Mouse (Mus musculus) kidney, postnatal 25 days (tissue): ENCODE results near the gene Card19.

Source experiments
- DNase-seq, 2 experiments: peaks; one replicate each; pipeline ENCODE4 v3.0.0; 2021; ENCODE audit warnings: mixed read lengths in 2 of 2

The Card19 gene

DNA sequence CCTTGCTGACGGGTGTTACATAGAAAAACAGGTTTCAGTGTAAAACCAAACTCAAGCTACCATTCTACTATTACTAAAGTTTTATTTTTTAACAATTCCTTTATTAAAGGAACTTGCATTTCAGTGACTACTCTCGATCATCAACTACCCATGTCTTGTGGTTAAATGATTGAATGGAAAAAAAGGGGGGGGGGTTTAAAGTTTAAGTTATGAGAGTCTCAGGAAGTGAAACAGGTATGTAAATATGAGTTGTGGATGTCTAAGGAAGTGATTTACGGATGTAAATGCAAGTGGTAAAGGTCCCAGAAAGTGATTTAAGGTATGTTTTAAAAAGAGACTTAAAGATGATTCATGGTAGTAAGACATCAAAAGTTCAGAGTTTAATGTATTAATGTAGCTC lies 9.3 kb upstream of the Card19 start:
- DNase-seq = no peak

DNA sequence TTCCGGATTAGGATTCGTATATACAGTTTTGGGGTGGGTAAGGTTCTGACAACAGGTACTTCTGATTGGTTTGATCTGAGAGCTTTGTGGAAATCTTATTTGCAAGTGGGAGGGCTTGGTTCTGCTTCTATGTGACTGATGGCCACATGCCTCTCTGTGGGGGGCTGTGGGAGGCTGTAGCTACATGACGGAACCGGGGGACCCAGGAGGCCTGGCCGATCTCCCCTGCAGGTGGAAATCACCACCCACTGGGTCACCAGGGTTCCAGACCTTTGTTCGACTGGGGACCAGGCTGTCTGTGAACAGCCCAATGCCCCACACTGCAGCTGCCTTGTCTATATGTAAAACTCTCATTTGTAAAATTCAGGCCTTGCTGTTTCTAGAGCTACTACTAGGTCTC lies 8.9 kb upstream of the Card19 start:
- DNase-seq = no peak

DNA sequence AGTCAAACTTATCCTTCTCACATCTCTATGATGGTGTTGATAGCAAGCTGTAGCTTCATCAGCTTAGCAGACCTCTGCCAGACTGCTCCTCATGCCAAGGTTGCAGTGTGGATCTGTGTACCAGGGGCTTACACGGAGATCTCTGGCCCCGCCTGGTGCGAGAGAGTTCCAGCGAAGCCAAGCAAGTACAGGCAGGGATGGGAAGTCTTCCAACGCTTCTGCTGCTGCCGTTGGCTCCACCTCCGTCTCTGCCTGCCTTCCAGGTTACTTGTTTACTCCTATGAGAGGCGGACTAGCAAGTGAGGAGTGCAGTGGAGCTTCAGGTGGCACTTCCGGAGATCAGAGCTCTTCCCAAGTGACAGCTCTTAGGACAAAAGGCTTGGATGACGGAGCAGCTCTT lies 8.5 kb upstream of the Card19 start:
- DNase-seq = peak; percentile 73 to 84

DNA sequence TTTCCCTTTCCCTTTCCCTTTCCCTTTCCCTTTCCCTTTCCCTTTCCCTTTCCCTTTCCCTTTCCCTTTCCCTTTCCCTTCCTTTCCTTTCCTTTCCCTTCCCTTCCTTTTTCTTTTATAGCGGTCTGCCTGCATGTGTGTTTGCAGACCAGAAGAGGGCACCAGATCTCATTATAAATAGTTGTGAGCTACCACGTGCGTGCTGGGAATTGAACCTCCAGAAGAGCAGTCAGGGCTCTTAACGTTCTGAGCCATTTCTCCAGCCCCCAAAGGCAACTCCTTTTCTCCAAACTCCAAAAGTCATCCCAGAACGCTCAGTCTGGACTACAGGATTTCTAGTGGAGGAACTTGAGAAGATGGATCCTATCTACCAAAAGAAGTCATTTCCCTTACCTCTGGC lies 5.1 kb upstream of the Card19 start:
- DNase-seq = no peak

DNA sequence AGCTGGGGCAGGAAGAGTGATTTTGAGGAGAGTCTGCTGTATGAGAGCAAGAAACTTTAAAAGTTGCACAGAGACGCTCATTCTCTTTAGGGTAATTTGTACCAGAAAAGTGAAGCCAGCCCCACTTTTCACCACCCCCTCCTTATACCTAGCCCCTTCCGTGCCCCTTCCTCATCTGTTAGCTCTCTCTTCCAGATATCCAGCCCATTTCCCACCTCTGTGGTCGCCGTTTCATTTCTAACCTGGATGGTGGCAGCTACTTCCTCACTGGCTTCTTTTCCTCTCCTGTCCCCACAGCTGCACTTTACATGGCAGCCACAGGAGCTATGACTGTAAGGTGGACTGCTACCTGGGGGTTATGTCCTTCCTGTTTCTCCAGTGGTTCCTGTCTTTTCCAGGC lies 3.5 kb upstream of the Card19 start:
- no peak for DNase-seq

DNA sequence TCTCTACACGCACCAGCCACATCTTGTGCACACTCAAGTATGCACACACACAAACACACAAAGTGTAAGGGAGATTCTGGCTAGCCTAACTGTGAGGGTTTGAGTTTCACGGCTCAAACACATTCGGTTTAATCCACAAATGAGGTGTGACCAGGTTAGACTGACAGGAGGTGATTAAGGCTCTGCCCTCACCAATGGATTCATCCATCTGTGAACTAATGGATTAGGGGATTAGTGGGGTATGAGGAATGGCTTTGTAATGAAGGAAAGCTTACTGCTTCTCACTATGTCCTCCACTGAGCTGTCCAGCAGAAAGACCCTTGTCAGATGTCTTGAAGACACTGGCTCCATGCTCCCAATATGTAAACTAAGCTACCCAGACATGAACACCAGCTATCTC lies 2.8 kb upstream of the Card19 start:
- no peak for DNase-seq

DNA sequence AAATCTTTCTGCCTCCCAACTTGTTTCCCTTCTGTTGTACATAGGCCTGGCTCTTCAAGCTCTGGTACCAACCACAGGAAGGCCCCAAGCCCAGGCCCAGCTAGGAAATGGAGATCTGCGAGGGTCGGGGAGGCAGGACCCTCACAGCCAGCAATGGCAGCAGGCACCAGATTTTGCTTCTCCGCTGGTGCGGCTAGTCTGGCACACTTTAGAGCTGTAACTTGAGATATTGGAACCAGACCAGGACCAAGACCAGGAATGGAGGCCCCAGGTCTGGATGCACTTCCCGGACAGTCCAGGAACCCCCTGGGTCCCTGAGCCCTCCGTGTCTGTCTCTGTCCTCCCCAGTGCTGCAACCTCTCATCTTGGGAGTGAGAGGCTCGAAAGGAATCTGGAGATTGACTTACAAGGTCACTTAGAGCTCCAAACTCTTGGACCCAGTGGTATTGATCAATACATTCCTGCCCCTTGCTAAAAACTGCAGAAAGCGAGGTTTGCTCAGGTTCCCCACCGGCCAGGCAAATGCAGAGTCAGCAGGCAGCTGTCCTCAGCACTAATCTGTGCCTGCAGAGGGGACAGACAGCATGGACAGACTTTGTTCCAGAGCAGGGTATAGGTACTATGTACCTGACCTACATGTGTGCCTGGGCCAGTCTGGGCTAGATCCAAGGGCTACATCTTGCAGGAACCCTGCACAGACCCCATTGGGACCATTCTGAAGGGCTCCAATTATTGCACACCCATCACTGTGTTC lies 1.1 kb upstream of the Card19 start:
- no peak for DNase-seq

DNA sequence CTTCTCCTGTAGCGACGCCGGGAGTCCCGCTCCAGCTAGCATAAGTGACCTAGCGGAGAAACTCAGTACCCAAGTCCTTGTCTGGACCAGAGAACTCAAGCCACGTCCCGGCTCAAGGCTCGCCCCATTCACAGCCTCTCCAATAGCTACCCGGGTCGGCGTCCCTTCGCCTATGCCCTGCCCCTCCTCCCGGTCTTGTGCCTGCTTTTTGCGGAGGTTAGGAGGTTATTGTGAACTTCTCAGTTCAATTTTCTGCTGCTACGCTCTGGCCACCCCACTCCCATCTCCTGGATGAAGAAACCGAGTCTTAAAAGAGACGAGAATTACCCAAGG lies 349 bp upstream of the Card19 start:
- no peak for DNase-seq

DNA sequence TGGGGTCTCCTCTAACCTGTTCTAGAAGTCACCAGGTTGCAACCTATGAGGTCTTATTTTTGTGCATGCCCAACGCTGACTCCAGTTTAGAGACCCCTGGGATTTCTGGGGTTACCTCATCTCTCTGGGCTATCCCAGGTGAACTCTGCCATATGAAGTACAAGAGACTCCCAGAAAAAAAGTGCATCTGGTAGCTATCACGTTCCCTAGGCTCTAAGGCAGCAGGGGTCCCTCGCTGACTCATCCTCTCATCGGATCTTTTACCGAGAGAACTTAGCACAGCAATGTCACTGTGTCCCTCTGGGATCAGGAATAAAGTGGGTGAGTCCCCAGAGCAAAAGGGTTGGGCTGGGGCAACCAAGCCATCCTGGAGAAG lies 721 bp downstream of the Card19 start:
- DNase-seq = no peak

DNA sequence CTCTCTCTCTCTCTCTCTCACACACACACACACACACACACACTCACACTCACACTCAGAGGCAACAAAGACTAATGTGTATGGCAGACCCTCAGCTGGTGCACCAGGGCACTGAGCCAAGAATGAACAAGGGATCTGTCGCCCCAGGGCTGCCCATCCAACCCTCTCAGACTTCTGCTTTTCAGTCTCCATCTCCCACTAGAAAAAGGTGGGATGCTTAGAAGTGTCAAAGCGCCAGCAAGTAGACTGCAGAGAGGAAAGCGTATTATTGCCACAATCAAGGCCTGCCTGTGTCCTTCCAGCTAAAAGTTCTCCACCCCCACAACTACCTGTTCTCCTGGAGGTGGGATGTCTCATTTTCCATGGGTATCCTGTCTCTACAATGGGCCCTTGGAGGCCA lies 1.4 kb downstream of the Card19 start:
- DNase-seq = no peak

DNA sequence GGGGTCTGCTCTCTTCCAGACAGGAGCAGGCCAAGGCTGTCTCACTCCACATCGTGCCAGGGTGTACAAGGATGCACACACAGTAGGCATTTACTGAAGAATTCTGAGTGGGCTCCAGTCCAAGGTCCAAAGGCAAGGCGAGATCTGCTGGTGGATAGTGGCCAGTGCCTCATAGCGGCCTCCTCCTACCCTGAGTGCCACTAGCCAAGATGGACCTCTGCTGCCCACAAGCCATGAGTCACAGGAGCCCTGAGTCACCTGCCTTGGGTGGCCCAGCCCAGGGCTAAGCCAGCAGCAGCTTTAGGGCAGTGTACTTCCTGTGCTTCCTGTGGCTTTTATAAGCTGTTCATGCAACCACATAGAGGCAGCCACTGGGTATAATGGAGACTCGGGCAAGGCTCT lies 2.3 kb downstream of the Card19 start:
- DNase-seq = peak; percentile 48 to 72

DNA sequence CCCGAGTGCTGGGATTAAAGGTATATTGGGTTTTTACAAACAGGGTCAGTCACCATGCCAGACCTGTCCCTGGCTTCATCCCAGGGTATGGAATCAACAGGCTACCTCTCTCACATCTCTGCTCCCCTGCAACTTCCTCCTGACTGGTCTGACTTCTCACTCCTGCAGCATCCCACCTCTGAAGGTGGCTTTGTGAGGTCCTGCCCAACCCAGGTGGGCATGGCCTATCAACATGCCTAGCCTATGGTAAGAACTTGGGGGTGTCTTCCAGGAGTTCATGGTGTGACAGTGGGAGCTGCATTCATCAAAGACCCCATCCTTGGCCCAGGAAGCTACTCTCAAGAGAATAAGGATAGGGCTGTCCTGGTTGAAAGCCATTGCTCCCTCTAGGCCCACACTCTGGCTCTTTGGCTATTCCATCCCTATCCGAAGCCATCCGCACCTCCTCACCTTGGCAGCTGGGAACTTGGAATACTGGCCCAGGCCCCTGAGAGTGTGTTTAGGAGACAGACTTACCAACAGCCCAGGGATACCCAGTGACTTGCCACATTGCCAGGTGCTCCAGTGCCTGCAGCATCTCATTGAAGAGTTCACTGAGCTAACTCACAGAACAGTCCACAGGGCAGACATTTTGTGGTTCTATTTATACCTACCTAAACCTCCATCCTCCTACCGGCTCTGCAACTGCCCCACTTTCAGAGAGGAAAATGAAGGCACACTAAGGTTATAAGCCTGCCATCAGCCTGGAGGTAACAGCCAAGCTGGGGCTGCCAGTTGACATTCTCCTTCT lies 2.9 kb downstream of the Card19 start:
- DNase-seq = no peak

DNA sequence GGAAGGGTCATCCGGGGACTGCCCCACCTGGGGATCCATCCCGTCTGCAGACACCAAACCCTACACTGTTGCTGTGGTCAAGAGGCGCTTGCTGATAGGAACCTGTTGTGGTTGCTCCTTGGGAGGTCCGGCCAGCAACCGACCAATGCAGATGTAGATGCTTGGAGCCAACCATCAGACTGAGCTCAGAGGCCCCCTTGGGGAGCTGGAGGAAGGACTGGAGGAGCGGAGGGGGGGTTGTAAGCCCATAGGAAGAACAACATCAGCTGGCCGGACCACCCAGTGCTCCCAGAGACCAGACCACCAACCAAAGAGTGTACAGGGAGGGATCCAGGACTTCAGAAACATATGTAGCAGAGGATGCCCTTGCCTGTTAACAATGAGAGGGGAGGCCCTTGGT lies 6.5 kb downstream of the Card19 start:
- no peak for DNase-seq

DNA sequence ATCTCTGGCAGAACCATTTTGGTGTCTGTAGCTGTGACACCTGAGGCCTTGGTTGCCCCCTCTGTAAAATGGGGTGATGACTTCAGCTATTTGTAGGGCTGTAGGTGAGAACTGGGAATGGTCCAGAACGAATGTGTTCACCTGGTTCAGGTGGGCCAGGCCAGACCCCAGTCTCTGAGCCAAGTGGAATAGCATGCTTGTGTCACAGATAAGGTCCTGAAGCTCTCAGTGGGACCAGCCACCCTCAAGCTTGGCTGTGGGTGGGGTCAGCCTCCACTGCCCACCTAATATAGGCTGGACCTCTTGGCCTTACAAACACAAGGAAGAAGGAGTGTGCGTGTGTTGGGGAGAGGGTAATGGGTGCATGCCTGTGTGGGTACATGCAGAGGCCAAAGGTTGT lies 9.5 kb downstream of the Card19 start:
- DNase-seq = no peak

DNA sequence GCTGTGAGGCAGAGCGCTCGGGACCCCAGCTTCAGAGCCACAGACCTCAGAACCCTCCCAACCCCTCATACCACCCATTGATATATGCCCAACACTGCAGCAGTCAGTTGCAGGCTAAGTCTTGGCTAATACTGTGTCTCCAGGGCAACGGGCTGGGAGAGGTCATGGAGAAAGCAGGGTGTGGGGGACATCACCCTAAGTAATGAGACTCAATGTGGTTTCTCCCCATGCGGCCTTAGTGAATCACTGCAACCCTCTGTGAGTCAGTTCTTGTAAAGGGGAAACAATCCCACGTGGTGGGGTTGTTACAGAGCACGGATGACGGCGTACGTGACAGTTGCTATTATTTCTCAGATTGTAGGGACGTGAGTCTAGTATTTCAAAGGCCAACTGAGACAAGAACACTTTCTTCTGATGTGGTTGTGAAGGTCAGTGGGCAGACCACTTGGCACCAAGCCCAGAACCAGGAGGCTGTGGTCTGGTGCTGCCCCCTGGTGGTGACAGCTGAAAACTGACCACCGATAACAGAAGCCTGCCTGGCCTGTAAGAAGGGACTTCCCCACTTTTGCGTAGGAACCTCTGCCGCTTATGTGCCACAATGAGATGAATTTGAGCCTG lies 10.3 kb downstream of the Card19 start:
- peak; percentile 84 to 90 for DNase-seq

DNA sequence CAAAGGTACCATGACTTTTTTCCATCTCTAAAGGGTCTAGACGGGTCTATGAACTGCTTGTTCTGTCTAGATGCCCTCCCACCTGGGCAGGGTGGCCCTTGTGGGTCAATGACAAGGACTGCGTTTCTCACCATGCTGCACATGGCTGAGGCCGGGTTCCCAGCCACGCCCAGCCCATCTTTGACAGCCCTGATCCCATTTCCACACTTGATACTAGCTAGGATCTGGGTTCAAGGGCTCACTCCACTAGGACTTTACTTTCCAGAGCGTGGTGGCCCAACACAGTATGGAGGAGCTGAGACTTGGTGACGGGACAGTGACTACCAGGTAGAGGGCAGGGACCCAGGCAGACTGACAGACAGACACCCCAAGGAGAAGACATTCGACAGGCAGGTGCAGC lies 13.3 kb downstream of the Card19 start:
- DNase-seq = no peak

DNA sequence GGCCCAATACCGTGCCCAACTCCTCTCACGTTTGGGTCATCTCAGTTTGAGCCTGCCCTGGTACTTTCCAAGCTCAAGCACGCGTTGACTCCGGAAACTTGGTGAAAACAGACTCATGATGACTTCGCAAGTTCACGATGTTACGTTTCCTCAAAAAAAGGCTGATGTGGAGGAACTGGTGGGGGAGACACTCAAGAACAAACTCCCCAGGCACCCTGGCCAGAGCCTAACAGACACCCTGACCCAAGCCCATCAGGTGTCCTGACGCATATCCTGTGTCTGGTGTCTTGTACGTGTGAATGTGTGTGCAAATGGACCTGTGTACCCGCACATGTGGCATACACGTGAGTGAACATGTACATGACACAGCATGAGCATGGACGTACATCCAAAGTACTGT lies 15.1 kb downstream of the Card19 start:
- no peak for DNase-seq

DNA sequence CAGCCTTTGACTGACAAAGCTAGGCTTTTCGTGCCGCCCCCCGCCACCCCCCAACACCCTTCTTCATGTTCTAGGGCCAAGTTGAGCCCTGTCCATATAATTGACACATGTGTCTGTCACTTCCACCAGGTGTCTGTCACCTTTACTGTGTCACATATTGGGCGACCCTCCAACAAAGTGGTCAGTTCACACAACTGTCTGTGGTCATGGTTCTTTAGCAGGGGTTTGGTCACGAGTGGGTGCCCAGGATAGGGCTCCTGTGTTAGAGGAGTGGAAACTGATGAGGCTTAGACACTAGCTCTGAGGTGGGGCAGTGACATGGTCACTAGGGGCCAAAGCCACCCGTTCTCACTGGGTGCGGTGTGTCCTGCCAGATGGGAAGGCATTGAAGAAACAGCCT lies 15.9 kb downstream of the Card19 start:
- no peak for DNase-seq

DNA sequence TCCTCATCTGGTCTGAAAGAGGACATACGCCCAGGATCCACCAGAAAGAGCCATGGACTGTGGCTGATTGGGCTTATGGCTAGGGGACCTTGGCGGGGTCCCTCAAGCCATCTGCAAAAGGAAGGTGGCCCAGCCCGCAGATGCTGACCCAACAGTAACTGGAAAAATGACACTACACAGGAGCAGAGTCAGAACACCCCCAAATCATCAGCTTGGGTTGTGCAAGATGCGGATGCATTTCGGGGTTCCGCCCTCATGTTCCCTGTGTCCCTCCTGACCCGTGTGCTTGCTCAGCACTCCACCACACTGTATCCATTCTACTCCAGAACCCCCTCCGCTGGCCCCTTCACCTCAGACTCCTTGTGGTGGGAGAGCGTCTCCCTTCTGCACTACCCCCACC lies 17.1 kb downstream of the Card19 start:
- DNase-seq = no peak

DNA sequence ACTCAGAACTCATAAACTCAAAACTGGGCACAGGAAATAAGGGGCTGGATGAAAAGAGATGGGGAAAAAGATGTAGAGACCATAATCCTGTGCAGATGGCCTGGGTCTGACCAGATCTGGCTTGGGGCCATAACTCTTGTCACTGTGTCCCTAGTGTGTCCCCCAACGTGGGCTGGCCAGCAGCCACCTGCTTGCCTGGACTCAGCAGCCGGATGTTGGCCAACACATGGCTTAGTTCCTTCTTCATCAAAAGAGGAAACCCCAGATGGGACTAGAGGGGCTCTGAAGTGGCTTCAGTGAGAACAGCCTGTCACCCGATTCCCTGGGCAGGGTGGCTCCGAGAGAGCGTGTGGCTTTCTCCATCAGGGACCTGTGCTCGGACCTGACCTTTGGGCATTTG lies 19.1 kb downstream of the Card19 start:
- DNase-seq = peak in 1 of 2 experiments; percentile 26

DNA sequence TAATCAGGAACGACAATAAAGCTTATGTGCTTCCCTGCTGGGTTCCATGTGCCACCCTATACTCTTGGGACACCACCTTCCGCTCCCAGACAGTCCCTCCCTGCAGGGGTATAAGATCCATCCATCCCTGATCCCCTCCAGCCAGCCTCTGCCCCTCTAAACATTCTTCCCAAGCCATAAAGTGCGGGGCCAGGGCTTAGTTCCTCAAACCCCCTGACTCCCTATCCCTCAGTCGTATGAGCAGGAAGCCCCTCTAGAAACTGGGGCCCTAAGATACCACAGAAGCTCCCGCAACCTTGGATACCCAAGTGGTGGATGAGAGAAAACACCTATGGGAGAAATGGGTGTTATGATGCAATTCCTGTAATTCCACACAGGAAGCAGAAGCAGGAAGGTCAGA lies 19.6 kb downstream of the Card19 start:
- DNase-seq = no peak

DNA sequence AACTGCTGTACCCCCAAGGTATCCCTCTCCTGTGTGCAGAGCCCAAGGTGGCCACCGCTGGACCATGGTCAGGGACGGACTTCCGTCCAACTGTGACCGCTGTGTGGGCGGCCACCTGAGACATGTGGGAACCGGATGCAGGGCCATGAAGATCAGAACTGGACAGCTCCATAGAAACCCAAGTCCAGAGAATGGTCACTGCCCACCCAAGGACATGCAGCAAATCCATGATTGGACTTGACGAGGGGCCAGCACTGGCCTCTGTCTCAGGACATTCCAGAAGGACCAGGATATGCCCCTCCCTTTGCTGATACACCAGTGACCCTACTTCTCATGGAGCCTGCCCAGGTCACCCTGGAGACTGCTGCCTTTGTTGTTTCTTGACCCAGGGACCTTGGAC lies 20.2 kb downstream of the Card19 start:
- DNase-seq = peak in 1 of 2 experiments; percentile 46

DNA sequence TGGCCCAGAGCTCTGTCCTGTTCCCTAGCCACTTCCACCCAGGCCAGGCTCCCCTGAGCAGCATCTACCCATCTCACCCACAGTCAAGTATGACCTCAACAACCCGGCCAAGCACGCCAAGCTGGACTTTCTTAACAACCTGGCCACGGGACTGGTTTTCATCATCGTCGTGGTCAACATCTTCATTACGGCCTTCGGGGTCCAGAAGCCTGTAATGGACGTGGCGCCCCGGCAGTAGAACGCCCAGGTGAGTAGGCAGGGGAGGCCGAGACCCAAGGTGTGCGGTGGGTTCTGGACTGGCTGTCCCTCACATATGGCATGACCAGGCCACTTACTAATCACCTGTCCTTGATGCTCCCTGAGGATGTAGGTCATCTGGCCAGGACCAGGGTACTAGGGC lies 21.0 kb downstream of the Card19 start:
- DNase-seq = no peak

DNA sequence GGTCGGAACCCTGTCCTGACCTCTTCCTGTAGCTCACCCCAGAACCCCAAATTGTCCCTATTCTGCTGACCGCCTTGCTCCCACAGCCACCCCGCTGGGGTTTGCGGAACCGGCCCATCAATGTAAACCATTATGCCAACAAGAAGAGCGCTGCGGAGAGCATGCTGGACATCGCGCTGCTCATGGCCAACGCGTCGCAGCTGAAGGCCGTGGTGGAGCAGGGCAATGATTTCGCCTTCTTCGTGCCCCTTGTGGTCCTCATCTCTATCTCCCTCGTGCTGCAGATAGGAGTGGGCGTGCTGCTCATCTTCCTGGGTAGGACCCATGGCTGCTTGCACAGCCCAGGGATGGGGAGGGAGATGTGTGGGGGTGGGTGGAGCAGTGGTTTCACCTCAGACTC lies 22.2 kb downstream of the Card19 start:
- DNase-seq = peak in 1 of 2 experiments; percentile 19
